Mouse (Mus musculus) MEL (cell line): Measurements from ENCODE around the gene Flnb. TPM values are rescaled to one million over a fixed set of nuclear protein-coding genes. Genes with fewer than 3 reads are reported as not detected.

ENCODE experiments used
- DNase-seq: peaks from one replicate; pipeline ENCODE4 v3.0.0; 2011; ENCODE audit warnings: low read depth, low spot score
- H3K27ac ChIP-seq: 2 replicates; pipeline ENCODE4 v1.5.1; 2012; ENCODE audit warnings: low read depth, mild to moderate bottlenecking, control low read depth, low read length, moderate library complexity; ENCODE audit not compliant: control insufficient read depth
- H3K27me3 ChIP-seq, 2 experiments: fragments of 150-350 bp in 1 of 2; sonication (generic) in 1 of 2; 2 replicates each; pipeline ENCODE4 v1.6.1; 2012; ENCODE audit warnings: low read length in 2 of 2, mild to moderate bottlenecking in 2 of 2, improper control_type of control experiment in 1 of 2, moderate library complexity in 1 of 2; ENCODE audit not compliant: insufficient read depth in 2 of 2, control insufficient read depth in 1 of 2
- H3K36me3 ChIP-seq, 2 experiments: 2 replicates each; pipeline ENCODE4 v1.6.1; 2012 to 2014; ENCODE audit warnings: low read length in 2 of 2, improper control_type of control experiment in 1 of 2, inconsistent platforms in 1 of 2, mild to moderate bottlenecking in 1 of 2; ENCODE audit not compliant: insufficient read depth in 2 of 2, control insufficient read depth in 1 of 2
- H3K4me1 ChIP-seq, 2 experiments: fragments of 150-350 bp in 1 of 2; sonication (generic) in 1 of 2; 2 replicates each; pipeline ENCODE4 v1.6.1; 2012; ENCODE audit warnings: low read length in 2 of 2, improper control_type of control experiment in 1 of 2, mild to moderate bottlenecking in 1 of 2; ENCODE audit not compliant: insufficient read depth in 2 of 2, control insufficient read depth in 1 of 2
- H3K4me3 ChIP-seq, 2 experiments: fragments of 150-350 bp in 1 of 2; sonication (generic) in 1 of 2; 2 replicates each; pipeline ENCODE4 v1.5.1; 2012; ENCODE audit warnings: low read depth in 2 of 2, low read length in 2 of 2, mild to moderate bottlenecking in 2 of 2, moderate library complexity in 2 of 2, control low read depth in 1 of 2, improper control_type of control experiment in 1 of 2; ENCODE audit not compliant: control insufficient read depth in 1 of 2, insufficient read depth in 1 of 2
- H3K79me2 ChIP-seq: 2 replicates; pipeline ENCODE4 v1.6.1; 2012; ENCODE audit warnings: mild to moderate bottlenecking, low read length, moderate library complexity; ENCODE audit not compliant: control insufficient read depth, poor library complexity, insufficient read depth
- H3K9ac ChIP-seq: 2 replicates; pipeline ENCODE4 v1.6.1; 2012; ENCODE audit warnings: low read depth, mild to moderate bottlenecking, control low read depth, low read length, moderate library complexity; ENCODE audit not compliant: control insufficient read depth, poor library complexity, severe bottlenecking
- H3K9me3 ChIP-seq: fragments of 150-350 bp; sonication (generic); replicated peaks from 2 replicates; pipeline ENCODE4 v1.6.1; 2012; ENCODE audit warnings: mild to moderate bottlenecking, low read length, improper control_type of control experiment, moderate library complexity; ENCODE audit not compliant: insufficient read depth
- CHD1 ChIP-seq: IDR thresholded peaks from 2 replicates; pipeline ENCODE4 v1.6.1; 2012; ENCODE audit warnings: low read depth, mild to moderate bottlenecking, inconsistent platforms, low read length, improper control_type of control experiment
- CTCF ChIP-seq, 3 experiments: IDR thresholded peaks in 2 of 3; conservative IDR thresholded peaks in 1 of 3; 2 replicates each; pipeline ENCODE4 v1.5.1; 2011 to 2012; ENCODE audit warnings: low read length in 3 of 3, low read depth in 2 of 3, mild to moderate bottlenecking in 2 of 3, improper control_type of control experiment in 1 of 3, inconsistent platforms in 1 of 3, mixed read lengths in 1 of 3, moderate library complexity in 1 of 3; ENCODE audit not compliant: control insufficient read depth in 1 of 3, insufficient read depth in 1 of 3, poor library complexity in 1 of 3, severe bottlenecking in 1 of 3
- ELF1 ChIP-seq: IDR thresholded peaks from 2 replicates; pipeline ENCODE4 v1.6.1; 2014; ENCODE audit warnings: low read depth, mild to moderate bottlenecking, inconsistent platforms, low read length, improper control_type of control experiment, moderate library complexity
- EP300 ChIP-seq, 2 experiments: IDR thresholded peaks; 2 replicates each; pipeline ENCODE4 v1.6.1; 2011; ENCODE audit warnings: improper control_type of control experiment in 2 of 2, low read length in 2 of 2, low read depth in 1 of 2, mild to moderate bottlenecking in 1 of 2
- ETS1 ChIP-seq: IDR thresholded peaks from 2 replicates; pipeline ENCODE4 v1.6.1; 2012; ENCODE audit warnings: low read depth, mild to moderate bottlenecking, inconsistent platforms, low read length, improper control_type of control experiment, moderate library complexity
- GATA1 ChIP-seq: IDR thresholded peaks from 2 replicates; pipeline ENCODE4 v1.6.1; 2011; ENCODE audit warnings: low read depth, low read length, improper control_type of control experiment
- HCFC1 ChIP-seq: IDR thresholded peaks from 2 replicates; pipeline ENCODE4 v1.6.1; 2012; ENCODE audit warnings: low read depth, mild to moderate bottlenecking, inconsistent platforms, low read length, improper control_type of control experiment, moderate library complexity
- KAT2A ChIP-seq: conservative IDR thresholded peaks from 2 replicates; pipeline ENCODE4 v1.6.1; 2012; ENCODE audit warnings: low read depth, low read length, improper control_type of control experiment, inconsistent platforms
- MAX ChIP-seq: IDR thresholded peaks from 2 replicates; pipeline ENCODE4 v1.6.1; 2011; ENCODE audit warnings: low read length, improper control_type of control experiment
- MEF2A ChIP-seq: IDR thresholded peaks from 2 replicates; pipeline ENCODE4 v1.6.1; 2014; ENCODE audit warnings: low read depth, mild to moderate bottlenecking, inconsistent platforms, low read length, improper control_type of control experiment; ENCODE audit not compliant: poor library complexity, insufficient replicate concordance, severe bottlenecking; ENCODE audit errors: extremely low read depth
- MYB ChIP-seq: IDR thresholded peaks from 2 replicates; pipeline ENCODE4 v1.6.1; 2011; ENCODE audit warnings: mild to moderate bottlenecking, low read depth, low read length, improper control_type of control experiment
- NRF1 ChIP-seq: IDR thresholded peaks from 2 replicates; pipeline ENCODE4 v1.6.1; 2014; ENCODE audit warnings: low read depth, mild to moderate bottlenecking, inconsistent platforms, low read length, improper control_type of control experiment, moderate library complexity; ENCODE audit not compliant: poor library complexity, insufficient read depth, severe bottlenecking
- POLR2A ChIP-seq, 2 experiments: IDR thresholded peaks; 2 replicates each; pipeline ENCODE4 v1.6.1; 2011 to 2012; ENCODE audit warnings: low read length in 2 of 2, mild to moderate bottlenecking in 2 of 2, control low read depth in 1 of 2, improper control_type of control experiment in 1 of 2, low read depth in 1 of 2, moderate library complexity in 1 of 2; ENCODE audit not compliant: control insufficient read depth in 1 of 2, insufficient read depth in 1 of 2, poor library complexity in 1 of 2
- RCOR1 ChIP-seq: IDR thresholded peaks from 2 replicates; pipeline ENCODE4 v1.6.1; 2012; ENCODE audit warnings: low read depth, mild to moderate bottlenecking, inconsistent platforms, low read length, improper control_type of control experiment
- SIN3A ChIP-seq: IDR thresholded peaks from 2 replicates; pipeline ENCODE4 v1.6.1; 2012; ENCODE audit warnings: low read length, improper control_type of control experiment, inconsistent platforms
- TBP ChIP-seq: IDR thresholded peaks from 2 replicates; pipeline ENCODE4 v1.8.0; 2011; ENCODE audit warnings: low read depth, low read length, improper control_type of control experiment
- TCF12 ChIP-seq: IDR thresholded peaks from 2 replicates; pipeline ENCODE4 v1.6.1; 2014; ENCODE audit warnings: low read depth, mild to moderate bottlenecking, inconsistent platforms, low read length, improper control_type of control experiment, moderate library complexity
- USF1 ChIP-seq: IDR thresholded peaks from 2 replicates; pipeline ENCODE4 v1.6.1; 2014; ENCODE audit warnings: low read depth, mild to moderate bottlenecking, inconsistent platforms, low read length, improper control_type of control experiment, moderate library complexity
- USF2 ChIP-seq, 2 experiments: IDR thresholded peaks; 2 replicates each; pipeline ENCODE4 v1.6.1; 2011 to 2012; ENCODE audit warnings: improper control_type of control experiment in 2 of 2, low read length in 2 of 2, borderline replicate concordance in 1 of 2, inconsistent platforms in 1 of 2, low read depth in 1 of 2, mild to moderate bottlenecking in 1 of 2; ENCODE audit not compliant: insufficient read depth in 1 of 2
- ZC3H11A ChIP-seq: IDR thresholded peaks from 2 replicates; pipeline ENCODE4 v1.6.1; 2012; ENCODE audit warnings: low read depth, mild to moderate bottlenecking, inconsistent platforms, low read length, improper control_type of control experiment
- ZNF384 ChIP-seq: IDR thresholded peaks from 2 replicates; pipeline ENCODE4 v1.6.1; 2012; ENCODE audit warnings: low read depth, mild to moderate bottlenecking, inconsistent platforms, low read length, improper control_type of control experiment
- polyA plus RNA-seq, 2 experiments: library from polyadenylated mRNA; stranded (reverse) in 1 of 2; unstranded in 1 of 2; fragments of >175 nt in 1 of 2; fragments of >200 nt in 1 of 2; gene quantifications; 2 replicates each; pipeline versions ENCODE4 v1.2.1 to v1.2.4; 2012; ENCODE audit warnings: low replicate concordance in 2 of 2, low read depth in 1 of 2; ENCODE audit not compliant: insufficient read length in 2 of 2, insufficient read depth in 1 of 2, missing spikeins in 1 of 2
- total RNA-seq: library from RNA; depleted of rRNA; stranded (reverse); fragments of 300-350 nt; gene quantifications from 2 replicates; pipeline ENCODE4 v1.2.3, GENCODE M21; 2012

The Flnb gene
- total and polyA plus RNA-seq, 3 experiments: 1.0 to 3.1 TPM; not detected in 1

- H3K9me3 ChIP-seq: no peaks in the 10 kb centered on the region
- H3K4me1 ChIP-seq: no peaks in the 10 kb centered on the region
- no peaks in the 10 kb centered on the region for H3K36me3 ChIP-seq
- H3K4me3 ChIP-seq: no peak overlapping the region
- no peak overlapping the region for H3K27ac ChIP-seq
- H3K79me2 ChIP-seq: no peaks in the 10 kb centered on the region
- H3K9ac ChIP-seq: no peak overlapping the region
- TF ChIP-seq ZNF384: no peak
- TF ChIP-seq ETS1: no peak
- no peak for TF ChIP-seq RCOR1
- no peak for TF ChIP-seq CHD1
- TF ChIP-seq ELF1: no peak
- TF ChIP-seq MEF2A: no peak
- TF ChIP-seq MAX: no peak
- peaks cover 0 to 2% of the 10 kb centered on the region in 2 experiments; a peak in 1 of 4 replicates for H3K27me3 ChIP-seq
- DNase-seq: no peak
These were observed 138.7 kb downstream of the Flnb start for GRCm38 (mm10) chr14:7956427-7956826.

GRCm38 (mm10) chr14:7957049-7957448 lies 139.3 kb downstream of the Flnb start, which contains the start of gene Gm45521:
Gene Gm45521, plus strand, starts transcription at chr14:7957288.
- H3K36me3 ChIP-seq: no peaks in the 10 kb centered on the region
- H3K4me1 ChIP-seq: no peaks in the 10 kb centered on the region
- TF ChIP-seq ETS1: no peak
- no peaks in the 10 kb centered on the region for H3K9me3 ChIP-seq
- no peak for DNase-seq
- H3K27me3 ChIP-seq: peaks cover 0 to 2% of the 10 kb centered on the region in 2 experiments; a peak in 2 of 4 replicates
- H3K9ac ChIP-seq: no peak within 1 kb of the TSS
- no peak within 1 kb of the TSS for H3K27ac ChIP-seq
- H3K79me2 ChIP-seq: no peaks in the 10 kb centered on the region
- no peak within 1 kb of the TSS for H3K4me3 ChIP-seq

GRCm38 (mm10) chr14:7960616-7961015 lies 142.9 kb downstream of the Flnb start:
- TF ChIP-seq ZC3H11A: no peak

GRCm38 (mm10) chr14:7961714-7962113 lies 144.0 kb downstream of the Flnb start:
- Histone ChIP-seq H3K4me3 (no peak overlapping the region), H3K9me3 (no peaks in the 10 kb centered on the region), H3K9ac (no peak overlapping the region), H3K36me3 (no peaks in the 10 kb centered on the region), H3K27me3 (peaks cover 0 to 2% of the 10 kb centered on the region in 2 experiments; a peak in 2 of 4 replicates), H3K4me1 (no peaks in the 10 kb centered on the region), H3K79me2 (no peaks in the 10 kb centered on the region), H3K27ac (no peak overlapping the region)
- DNase-seq: no peak
- TF ChIP-seq NRF1 (no peak), MYB (no peak), USF2 (IDR thresholded peaks at IDR 0.05; ENCODE audit: borderline replicate concordance in 1 of 2, insufficient read depth in 1 of 2, low read depth in 1 of 2, low read length in 2 of 2) (no peak), HCFC1 (no peak), USF1 (no peak), EP300 (IDR thresholded peaks at IDR 0.05; ENCODE audit: low read depth in 1 of 2, low read length in 2 of 2) (no peak), POLR2A (IDR thresholded peaks at IDR 0.05; ENCODE audit: control insufficient read depth in 1 of 2, insufficient read depth in 1 of 2, low read depth in 1 of 2, low read length in 2 of 2, poor library complexity in 1 of 2) (no peak), GATA1 (no peak), SIN3A (no peak), CTCF (IDR thresholded peaks at IDR 0.05 in 2 of 3, conservative IDR thresholded peaks at IDR 0.05 in 1 of 3; ENCODE audit: control insufficient read depth in 1 of 3, insufficient read depth in 1 of 3, low read depth in 2 of 3, low read length in 3 of 3, poor library complexity in 1 of 3, severe bottlenecking in 1 of 3) (no peak), KAT2A (no peak), TCF12 (no peak), TBP (no peak)

More at GRCm38 (mm10) chr14:7960616-7961015, 142.9 kb downstream of the Flnb start:
- Histone ChIP-seq H3K9me3 (no peaks in the 10 kb centered on the region), H3K27ac (no peak overlapping the region), H3K79me2 (no peaks in the 10 kb centered on the region), H3K4me1 (no peaks in the 10 kb centered on the region), H3K36me3 (no peaks in the 10 kb centered on the region), H3K4me3 (no peak overlapping the region), H3K9ac (no peak overlapping the region), H3K27me3 (peaks cover 0 to 4% of the 10 kb centered on the region in 2 experiments; a peak in 2 of 4 replicates)
- no peak for DNase-seq
